Comparison of ENCODE assay signal across 13 mouse cellular contexts in genomic region chr4:128638265-128638923, GRCm38 (mm10). TPM values are rescaled to one million over a fixed set of nuclear protein-coding genes. Genes with fewer than 3 reads are reported as not detected.
DNase-seq lines count a peak whose midpoint lies in the region; ATAC-seq lines count a peak whose summit lies in the region.
"Had no signal": no experiment of that assay in that cellular context is flagged by ENCODE, and none has a peak within 500 bp of the region (broad histone marks: within the 10 kb centered on the region; RNA-seq: fewer than 3 reads in every experiment).

No protein-coding gene starts in this region.

- no peaks in the 10 kb centered on the region for H3K27me3 ChIP-seq in hindbrain, embryonic 15.5 days
- H3K27me3 ChIP-seq in hindbrain, embryonic 14.5 days (ENCODE audit: control insufficient read depth, insufficient read depth, low read length), result no peaks in the 10 kb centered on the region
- H3K27me3 ChIP-seq in lung, embryonic 16.5 days (ENCODE audit: control insufficient read depth, insufficient read depth, low read depth, low read length), result no peaks in the 10 kb centered on the region
- H3K27me3 ChIP-seq in forebrain, embryonic 16.5 days (replicated peaks; ENCODE audit: control insufficient read depth, insufficient read depth, low read length), result no peaks in the 10 kb centered on the region
- H3K27me3 ChIP-seq: neural tube, embryonic 12.5 days had no signal

- H3K4me3 ChIP-seq in hindbrain, embryonic 15.5 days, result no peak overlapping the region
- H3K4me3 ChIP-seq in hindbrain, embryonic 14.5 days (replicated peaks; ENCODE audit: low read length), result no peak overlapping the region
- H3K4me3 ChIP-seq in lung, embryonic 16.5 days (ENCODE audit: low read length), result no peak overlapping the region
- H3K4me3 ChIP-seq in forebrain, embryonic 16.5 days (replicated peaks; ENCODE audit: low read length), result no peak overlapping the region
- H3K4me3 ChIP-seq: gastrocnemius, adult 2 months; neural tube, embryonic 12.5 days had no signal

- no peak overlapping the region for H3K4me2 ChIP-seq in hindbrain, embryonic 15.5 days
- no peak overlapping the region for H3K4me2 ChIP-seq in hindbrain, embryonic 14.5 days (replicated peaks)
- no peak overlapping the region for H3K4me2 ChIP-seq in lung, embryonic 16.5 days (ENCODE audit: low read depth, low read length)
- H3K4me2 ChIP-seq in forebrain, embryonic 16.5 days (ENCODE audit: low read length), result no peak overlapping the region
- H3K4me2 ChIP-seq: neural tube, embryonic 12.5 days had no signal

- WGBS in hindbrain, embryonic 15.5 days, result 72% methylated on average over 18 of the region's 18 CpGs
- WGBS in hindbrain, embryonic 14.5 days, result 77% methylated on average over 18 of the region's 18 CpGs
- 62% methylated on average over 18 of the region's 18 CpGs for WGBS in lung, embryonic 16.5 days
- whole genome bisulfite sequencing in forebrain, embryonic 16.5 days, result 82% methylated on average over 18 of the region's 18 CpGs

- no peaks in the 10 kb centered on the region for H3K9me3 ChIP-seq in hindbrain, embryonic 15.5 days
- H3K9me3 ChIP-seq in hindbrain, embryonic 14.5 days (ENCODE audit: control insufficient read depth, low read length), result no peaks in the 10 kb centered on the region
- no peaks in the 10 kb centered on the region for H3K9me3 ChIP-seq in lung, embryonic 16.5 days (ENCODE audit: control insufficient read depth, low read length)
- no peaks in the 10 kb centered on the region for H3K9me3 ChIP-seq in forebrain, embryonic 16.5 days (ENCODE audit: control insufficient read depth, low read length)
- H3K9me3 ChIP-seq: neural tube, embryonic 12.5 days had no signal

- no peak for ATAC-seq in hindbrain, embryonic 15.5 days (ENCODE audit: low FRiP score, low read depth)
- no peak for ATAC-seq in hindbrain, embryonic 14.5 days (ENCODE audit: low FRiP score)
- peak; percentile 48 for ATAC-seq in lung, embryonic 16.5 days (ENCODE audit: low read depth)
- ATAC-seq in forebrain, embryonic 16.5 days, result no peak
- peak; percentile 68 for ATAC-seq in megakaryocyte, adult 5-6 weeks (ENCODE audit: poor library complexity, severe bottlenecking)
- ATAC-seq: Patski had no signal

- no peak overlapping the region for H3K9ac ChIP-seq in hindbrain, embryonic 15.5 days
- H3K9ac ChIP-seq in hindbrain, embryonic 14.5 days, result no peak overlapping the region
- no peak overlapping the region for H3K9ac ChIP-seq in lung, embryonic 16.5 days (ENCODE audit: low read length)
- H3K9ac ChIP-seq in forebrain, embryonic 16.5 days (replicated peaks; ENCODE audit: low read depth, low read length), result no peak overlapping the region
- H3K9ac ChIP-seq: neural tube, embryonic 12.5 days had no signal

- DNase-seq in hindbrain, embryonic 14.5 days (ENCODE audit: low spot score), result no peak
- no peak for DNase-seq in lung, postnatal 14 days
- DNase-seq in right cerebral cortex, adult 2 months (ENCODE audit: low spot score in 2 of 2), result no peak
- DNase-seq: gastrocnemius, adult 2 months; kidney, adult 18-20 months; right cerebral cortex, postnatal 25 days had no signal

- no peaks in the 10 kb centered on the region for H3K36me3 ChIP-seq in hindbrain, embryonic 15.5 days
- no peaks in the 10 kb centered on the region for H3K36me3 ChIP-seq in hindbrain, embryonic 14.5 days (replicated peaks; ENCODE audit: control insufficient read depth, insufficient read depth)
- no peaks in the 10 kb centered on the region for H3K36me3 ChIP-seq in lung, embryonic 16.5 days (ENCODE audit: control insufficient read depth, insufficient read depth, low read length)
- no peaks in the 10 kb centered on the region for H3K36me3 ChIP-seq in forebrain, embryonic 16.5 days (ENCODE audit: control insufficient read depth, insufficient read depth)
- H3K36me3 ChIP-seq: neural tube, embryonic 12.5 days had no signal

- H3K27ac ChIP-seq in hindbrain, embryonic 15.5 days (replicated peaks), result 0 out of 2 replicates have a peak overlapping the region, but pooled peaks have one; percentile 6
- no peak overlapping the region for H3K27ac ChIP-seq in hindbrain, embryonic 14.5 days
- peak overlapping the region; percentile 68 for H3K27ac ChIP-seq in lung, embryonic 16.5 days (ENCODE audit: low read length)
- peak overlapping the region; percentile 26; the same call in 1 of the 2 replicates for H3K27ac ChIP-seq in forebrain, embryonic 16.5 days (ENCODE audit: low read length)
- H3K27ac ChIP-seq: gastrocnemius, adult 2 months; neural tube, embryonic 12.5 days had no signal

- H3K4me1 ChIP-seq in hindbrain, embryonic 15.5 days (replicated peaks), result peaks cover 23% of the 10 kb centered on the region
- H3K4me1 ChIP-seq in hindbrain, embryonic 14.5 days (replicated peaks; ENCODE audit: control insufficient read depth, insufficient read depth, low read length), result peaks cover 6% of the 10 kb centered on the region
- H3K4me1 ChIP-seq in lung, embryonic 16.5 days (replicated peaks; ENCODE audit: control insufficient read depth, insufficient read depth, low read length), result peaks cover 41% of the 10 kb centered on the region
- 0 out of 2 replicates have a peak, but pooled peaks cover 5% of the 10 kb centered on the region for H3K4me1 ChIP-seq in forebrain, embryonic 16.5 days (replicated peaks; ENCODE audit: control insufficient read depth, insufficient read depth, low read length)

RNA-seq across cellular contexts. Expression of gene Phc2, which starts 16.1 kb away (rescaled TPM):
- 67.0 and 71.5 TPM in 2 replicates for polyA plus RNA-seq in hindbrain, embryonic 15.5 days (2015; fragmentation: Nextera tagmentation; extraction: Ambion mirVana)
- 46.2 and 52.8 TPM in 2 replicates for polyA plus RNA-seq in hindbrain, embryonic 14.5 days (2014; fragmentation: Nextera tagmentation; extraction: Ambion mirVana)
- polyA plus RNA-seq in lung, embryonic 16.5 days (2015; fragmentation: Nextera tagmentation; extraction: Ambion mirVana), result 18.9 and 19.8 TPM in 2 replicates
- polyA plus RNA-seq in forebrain, embryonic 16.5 days (2015; fragmentation: Nextera tagmentation; extraction: Ambion mirVana), result 33.2 and 34.9 TPM in 2 replicates
- 34.1 and 34.5 TPM in 2 replicates for total RNA-seq in megakaryocyte, adult 5-6 weeks (2015)
- 17.0 and 18.8 TPM in 2 replicates for total RNA-seq in megakaryocyte, adult 5-6 weeks (2017)

RNA-seq across cellular contexts. Expression of gene Tlr12, which starts 20.0 kb away (rescaled TPM):
- 1.5 and 2.0 TPM in 2 replicates for polyA plus RNA-seq in hindbrain, embryonic 15.5 days (2015; fragmentation: Nextera tagmentation; extraction: Ambion mirVana)
- 0.78 and 0.90 TPM in 2 replicates for polyA plus RNA-seq in hindbrain, embryonic 14.5 days (2014; fragmentation: Nextera tagmentation; extraction: Ambion mirVana)
- polyA plus RNA-seq in lung, embryonic 16.5 days (2015; fragmentation: Nextera tagmentation; extraction: Ambion mirVana), result 1.6 and 1.8 TPM in 2 replicates
- 1.6 and 3.0 TPM in 2 replicates for polyA plus RNA-seq in forebrain, embryonic 16.5 days (2015; fragmentation: Nextera tagmentation; extraction: Ambion mirVana)
- 0.52 and 1.2 TPM in 2 replicates for total RNA-seq in megakaryocyte, adult 5-6 weeks (2015)
- total RNA-seq in megakaryocyte, adult 5-6 weeks (2017), result 0.55 and 0.85 TPM in 2 replicates
- total RNA-seq: gastrocnemius, adult 2 months had no signal
- polyA plus RNA-seq: heart, embryonic 14.5 days; Patski had no signal

RNA-seq across cellular contexts. Expression of gene Zscan20, which starts 28.5 kb away (rescaled TPM):
- 4.2 and 4.8 TPM in 2 replicates for polyA plus RNA-seq in hindbrain, embryonic 15.5 days (2015; fragmentation: Nextera tagmentation; extraction: Ambion mirVana)
- polyA plus RNA-seq in hindbrain, embryonic 14.5 days (2014; fragmentation: Nextera tagmentation; extraction: Ambion mirVana), result 3.4 and 4.4 TPM in 2 replicates
- 4.2 and 4.5 TPM in 2 replicates for polyA plus RNA-seq in lung, embryonic 16.5 days (2015; fragmentation: Nextera tagmentation; extraction: Ambion mirVana)
- polyA plus RNA-seq in forebrain, embryonic 16.5 days (2015; fragmentation: Nextera tagmentation; extraction: Ambion mirVana), result 5.8 and 7.6 TPM in 2 replicates
- total RNA-seq in megakaryocyte, adult 5-6 weeks (2015), result 1.5 and 3.0 TPM in 2 replicates
- total RNA-seq in megakaryocyte, adult 5-6 weeks (2017), result 2.9 and 3.3 TPM in 2 replicates

Comparison
In these comparisons a context has a peak if more than half of its experiments do, and no peak if none do; other contexts are left out.
1. ATAC-seq: peak in lung, embryonic 16.5 days (single experiment) and megakaryocyte, adult 5-6 weeks (single experiment); none in hindbrain, embryonic 15.5 days (single experiment), hindbrain, embryonic 14.5 days (single experiment) and forebrain, embryonic 16.5 days (single experiment).